8 mouse cellular contexts compared by ENCODE assay signal in the genomic region with DNA sequence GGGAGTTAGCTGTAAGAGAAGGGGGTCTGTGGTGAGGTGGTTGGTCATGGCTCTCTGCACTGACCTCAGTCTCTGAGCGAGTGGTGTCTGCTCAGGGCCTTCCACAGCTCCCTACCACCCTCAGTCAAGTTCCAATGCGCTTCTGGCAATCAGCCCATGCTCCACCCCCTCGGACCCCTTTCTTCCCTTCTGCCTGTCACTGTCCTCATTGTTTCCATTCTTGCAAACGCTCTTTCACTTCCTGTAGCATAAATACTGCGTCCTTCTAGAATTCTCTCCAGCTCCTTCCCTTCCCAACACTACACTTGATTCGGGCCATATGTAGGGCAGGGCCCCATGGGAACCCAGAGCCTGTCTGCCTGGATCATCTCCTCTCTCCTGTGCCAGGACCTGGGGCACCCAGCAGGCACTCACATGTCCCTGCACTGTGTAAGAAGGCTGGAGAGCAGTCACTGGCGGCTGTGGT. TPM values are rescaled to one million over a fixed set of nuclear protein-coding genes. Genes with fewer than 3 reads are reported as not detected.
A peak's percentile ranks its signal among the peaks of the same experiment; 100 is the strongest.
DNase-seq lines count a peak whose midpoint lies in the region; ATAC-seq lines count a peak whose summit lies in the region.

No protein-coding gene starts in this region.

- 39% methylated on average over 7 of the region's 7 CpGs for WGBS in hindbrain, embryonic 10.5 days

- H3K9me3 ChIP-seq in hindbrain, embryonic 10.5 days, result no peaks in the 10 kb centered on the region

- DNase-seq in kidney, postnatal 10 days, result peak; percentile 71
- no peak for DNase-seq in kidney, adult 8-10 months
- peak; percentile 76 to 78 for DNase-seq in cerebellum, postnatal 36 days
- no peak for DNase-seq in hindbrain, embryonic 10.5 days (ENCODE audit: low spot score)
- DNase-seq in right cerebral cortex, postnatal 14 days, result no peak
- no peak for DNase-seq in urinary bladder, postnatal 36 days (ENCODE audit: low spot score in 2 of 2)
- DNase-seq in gastrocnemius, postnatal 4 days (ENCODE audit: low spot score in 2 of 2), result no peak

- peak; percentile 21; the same call in 1 of the 2 replicates for ATAC-seq in megakaryocyte progenitor cell, adult 5-6 weeks (replicated peaks; ENCODE audit: poor library complexity)

- 0 out of 2 replicates have a peak, but pooled peaks cover 7% of the 10 kb centered on the region for H3K27me3 ChIP-seq in hindbrain, embryonic 10.5 days (ENCODE audit: insufficient read depth, poor library complexity, severe bottlenecking)

- H3K27ac ChIP-seq in hindbrain, embryonic 10.5 days, result 0 out of 2 replicates have a peak overlapping the region, but pooled peaks have one; percentile 6

- 0 out of 2 replicates have a peak overlapping the region, but pooled peaks have one; percentile 9 for H3K4me3 ChIP-seq in hindbrain, embryonic 10.5 days

- no peaks in the 10 kb centered on the region for H3K36me3 ChIP-seq in hindbrain, embryonic 10.5 days

- peaks cover 11% of the 10 kb centered on the region for H3K4me1 ChIP-seq in hindbrain, embryonic 10.5 days (replicated peaks)

RNA-seq across cellular contexts. Expression of gene Dab2ip, which starts 12.9 kb away (rescaled TPM):
- polyA plus RNA-seq in hindbrain, embryonic 10.5 days (2016; fragmentation: Nextera tagmentation; extraction: Ambion mirVana), result 26.9 and 28.8 TPM in 2 replicates
- 3.9 and 4.0 TPM in 2 replicates for total RNA-seq in megakaryocyte progenitor cell, adult 5-6 weeks (2015)
- 3.0 and 4.1 TPM in 2 replicates for total RNA-seq in megakaryocyte progenitor cell, adult 5-6 weeks (2017)
- 10 to 100 TPM; 72.7 to 80.4 TPM for total RNA-seq in gastrocnemius, postnatal 4 days (2021)

Comparison
In these comparisons a context has a peak if more than half of its experiments do, and no peak if none do; other contexts are left out.
1. DNase-seq: peak in kidney, postnatal 10 days (single experiment) and cerebellum, postnatal 36 days (2 of 2); none in kidney, adult 8-10 months (0 of 2), hindbrain, embryonic 10.5 days (single experiment), right cerebral cortex, postnatal 14 days (single experiment), urinary bladder, postnatal 36 days (0 of 2) and gastrocnemius, postnatal 4 days (0 of 2).
2. RNA of gene Dab2ip, which starts 12.9 kb away (total RNA-seq): 72.7 to 80.4 TPM in gastrocnemius, postnatal 4 days; 3.0 to 4.1 TPM in megakaryocyte progenitor cell, adult 5-6 weeks; every median in the first group is over 10 times any median in the second.